Mouse (Mus musculus) midbrain, embryonic 16.5 days (tissue): ENCODE results near the gene Rnase12. TPM values are rescaled to one million over a fixed set of nuclear protein-coding genes. Genes with fewer than 3 reads are reported as not detected.

Experiments
- ATAC-seq: fragments of 200-750 bp; cut with Nextera tagmentation; 2 replicates; pipeline ENCODE4 v1.8.0; 2017; ENCODE audit warnings: moderate TSS enrichment
- H3K27ac ChIP-seq: fragments of 300-500 bp; sonication (generic); 2 replicates; pipeline ENCODE4 v1.5.1; 2014; ENCODE audit warnings: mild to moderate bottlenecking, low read length, mixed read lengths
- H3K27me3 ChIP-seq: fragments of 300-500 bp; sonication (generic); 2 replicates; pipeline ENCODE4 v1.6.1; 2014; ENCODE audit warnings: low read depth, low read length, mixed read lengths; ENCODE audit not compliant: control insufficient read depth, insufficient read depth
- H3K36me3 ChIP-seq: fragments of 300-500 bp; sonication (generic); 2 replicates; pipeline ENCODE4 v1.6.1; 2014; ENCODE audit warnings: mild to moderate bottlenecking, low read length, moderate library complexity, mixed read lengths; ENCODE audit not compliant: control insufficient read depth, insufficient read depth
- H3K4me1 ChIP-seq: fragments of 300-500 bp; sonication (generic); 2 replicates; pipeline ENCODE4 v1.6.1; 2014; ENCODE audit warnings: mild to moderate bottlenecking, low read length, mixed read lengths; ENCODE audit not compliant: control insufficient read depth, insufficient read depth
- H3K4me2 ChIP-seq: fragments of 300-500 bp; sonication (generic); 2 replicates; pipeline ENCODE4 v1.6.1; 2014; ENCODE audit warnings: mild to moderate bottlenecking, low read length, mixed read lengths
- H3K4me3 ChIP-seq: fragments of 300-500 bp; sonication (generic); 2 replicates; pipeline ENCODE4 v1.5.1; 2014; ENCODE audit warnings: low read depth, mild to moderate bottlenecking, low read length, moderate library complexity, mixed read lengths
- H3K9ac ChIP-seq: fragments of 300-500 bp; sonication (generic); 2 replicates; pipeline ENCODE4 v1.6.1; 2014; ENCODE audit warnings: low read depth, low read length, mixed read lengths
- H3K9me3 ChIP-seq: fragments of 300-500 bp; sonication (generic); replicated peaks from 2 replicates; pipeline ENCODE4 v1.6.1; 2014; ENCODE audit warnings: mild to moderate bottlenecking, low read length, mixed read lengths; ENCODE audit not compliant: control insufficient read depth, poor library complexity, severe bottlenecking
- WGBS: fragments of 180-500 bp; shearing (Covaris S2); extraction: QIAGEN DNeasy Blood & Tissue Kit; methylation state at CpG from one replicate; pipeline ENCODE4 v1.1.7; 2014; 5-methylcytosine and 5-hydroxymethylcytosine counted together
- polyA plus RNA-seq: library from polyadenylated mRNA; unstranded; fragments of >200 nt; fragmentation: Nextera tagmentation; extraction: Ambion mirVana; gene quantifications from 2 replicates; pipeline ENCODE4 v1.2.1, GENCODE M21; 2015

Rnase12 gene
- polyA plus RNA-seq, 1 experiment from 2014 or later: not detected

- H3K4me1 ChIP-seq: no peaks in the 10 kb centered on the region
- no peak within 1 kb of the TSS for H3K27ac ChIP-seq
- ATAC-seq: no peak
- 62% methylated on average over 6 of the region's 6 CpGs for WGBS
- H3K9me3 ChIP-seq: no peaks in the 10 kb centered on the region
- H3K9ac ChIP-seq: no peak within 1 kb of the TSS
- no peaks in the 10 kb centered on the region for H3K36me3 ChIP-seq
- no peaks in the 10 kb centered on the region for H3K27me3 ChIP-seq
- H3K4me3 ChIP-seq: no peak within 1 kb of the TSS
- H3K4me2 ChIP-seq: no peak within 1 kb of the TSS
Measured at GRCm38 (mm10) chr14:51041769-51042168, 15.7 kb downstream of the Rnase12 start, which contains the start of gene Rnase9. TSS of gene Rnase9 (minus strand) at chr14:51041869.

DNA sequence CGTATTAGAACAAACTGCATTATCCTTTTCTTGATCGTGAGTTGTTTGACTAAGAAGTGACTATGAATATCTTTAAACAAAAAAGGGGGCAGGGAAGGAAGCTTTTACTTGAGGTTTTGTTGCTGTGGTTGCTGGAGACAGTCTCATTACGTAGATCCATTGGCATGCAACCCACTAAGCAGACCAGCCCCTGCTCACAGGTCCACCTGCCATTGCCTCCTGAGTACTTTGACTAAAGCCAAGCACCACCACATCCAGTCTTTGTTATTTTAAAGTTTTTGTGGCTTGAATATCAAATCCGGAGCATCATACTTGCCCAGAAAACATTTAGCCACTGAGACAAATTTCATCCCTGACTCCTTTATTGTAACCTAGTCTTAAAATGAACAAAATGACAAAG, 21.2 kb downstream of the Rnase12 start:
- Histone ChIP-seq H3K27me3 (no peaks in the 10 kb centered on the region), H3K36me3 (no peaks in the 10 kb centered on the region), H3K4me2 (no peak overlapping the region), H3K9ac (no peak overlapping the region), H3K4me1 (no peaks in the 10 kb centered on the region), H3K9me3 (no peaks in the 10 kb centered on the region; the same call in 1 of the 2 replicates), H3K4me3 (no peak overlapping the region), H3K27ac (no peak overlapping the region)
- no peak for ATAC-seq
- WGBS: 67% methylated on average over 4 of the region's 4 CpGs

- 24% methylated on average over 1 of the region's 1 CpGs for WGBS
- no peak for ATAC-seq
Measured at GRCm38 (mm10) chr14:51035206-51035605, 22.3 kb downstream of the Rnase12 start.

GRCm38 (mm10) chr14:51027387-51028155, 29.9 kb downstream of the Rnase12 start:
- no peak for ATAC-seq
- 67% methylated on average over 3 of the region's 3 CpGs for WGBS
- no peak overlapping the region for H3K4me2 ChIP-seq
- no peaks in the 10 kb centered on the region; the same call in 1 of the 2 replicates for H3K9me3 ChIP-seq
- H3K9ac ChIP-seq: no peak overlapping the region
- no peak overlapping the region for H3K27ac ChIP-seq
- no peaks in the 10 kb centered on the region for H3K36me3 ChIP-seq
- H3K4me3 ChIP-seq: no peak overlapping the region
- no peaks in the 10 kb centered on the region for H3K27me3 ChIP-seq
- H3K4me1 ChIP-seq: no peaks in the 10 kb centered on the region

More at GRCm38 (mm10) chr14:51035206-51035605, 22.3 kb downstream of the Rnase12 start:
- no peaks in the 10 kb centered on the region for H3K27me3 ChIP-seq
- no peaks in the 10 kb centered on the region for H3K4me1 ChIP-seq
- H3K4me3 ChIP-seq: no peak overlapping the region
- no peak overlapping the region for H3K9ac ChIP-seq
- no peak overlapping the region for H3K27ac ChIP-seq
- H3K9me3 ChIP-seq: no peaks in the 10 kb centered on the region; the same call in 1 of the 2 replicates
- no peak overlapping the region for H3K4me2 ChIP-seq
- no peaks in the 10 kb centered on the region for H3K36me3 ChIP-seq

GRCm38 (mm10) chr14:51026391-51027133, 30.9 kb downstream of the Rnase12 start:
- Histone ChIP-seq H3K9ac (no peak overlapping the region), H3K27ac (no peak overlapping the region), H3K27me3 (no peaks in the 10 kb centered on the region), H3K4me2 (no peak overlapping the region), H3K4me3 (no peak overlapping the region), H3K36me3 (no peaks in the 10 kb centered on the region), H3K9me3 (no peaks in the 10 kb centered on the region), H3K4me1 (no peaks in the 10 kb centered on the region)
- ATAC-seq: peak; percentile 73
- 40% methylated on average over 5 of the region's 5 CpGs for WGBS

DNA sequence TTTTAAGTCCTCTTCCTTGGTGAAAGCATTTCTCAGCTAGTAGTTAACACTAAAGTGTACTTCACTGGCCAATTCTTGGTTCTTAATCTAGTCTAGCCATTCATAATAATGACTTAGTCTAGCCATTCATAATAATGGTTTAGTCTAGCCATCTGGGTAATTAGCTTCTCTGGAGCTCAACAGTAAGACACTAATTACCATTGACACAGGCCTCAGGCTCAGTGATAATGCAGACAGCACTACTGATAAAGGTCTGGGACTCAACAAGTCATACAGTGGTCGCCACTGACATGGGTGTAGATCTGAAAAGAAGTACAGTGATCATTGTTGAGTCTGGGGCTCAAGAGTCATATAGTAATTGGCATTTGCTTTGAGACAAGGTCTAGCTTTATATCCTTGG, 32.6 kb downstream of the Rnase12 start:
- no peak overlapping the region for H3K4me2 ChIP-seq
- H3K27me3 ChIP-seq: no peaks in the 10 kb centered on the region
- WGBS: 84% methylated on average over 1 of the region's 1 CpGs
- H3K4me3 ChIP-seq: no peak overlapping the region
- H3K9ac ChIP-seq: no peak overlapping the region
- H3K9me3 ChIP-seq: no peaks in the 10 kb centered on the region
- H3K4me1 ChIP-seq: no peaks in the 10 kb centered on the region
- H3K36me3 ChIP-seq: no peaks in the 10 kb centered on the region
- ATAC-seq: no peak
- H3K27ac ChIP-seq: no peak overlapping the region

DNA sequence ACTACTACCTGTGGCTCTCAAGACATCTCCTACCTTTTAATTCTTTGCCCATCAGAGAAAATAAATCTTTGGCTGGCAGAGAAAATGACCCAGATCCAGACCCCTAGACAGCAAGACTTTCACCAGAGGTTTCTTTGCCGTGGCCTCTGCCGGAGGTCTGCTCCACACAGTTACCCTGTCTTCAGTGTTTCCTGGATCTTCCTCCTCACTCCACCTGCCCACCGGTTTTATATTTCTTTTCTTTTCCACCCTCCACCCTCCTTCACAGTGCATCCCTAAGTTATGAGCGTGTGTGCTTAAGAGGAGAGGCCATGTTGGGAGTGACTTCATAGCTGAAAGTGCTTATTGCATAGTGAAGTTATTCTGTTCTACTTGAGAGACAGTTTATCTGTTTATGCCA, 34.0 kb downstream of the Rnase12 start:
- Histone ChIP-seq H3K4me2 (no peak overlapping the region), H3K4me1 (no peaks in the 10 kb centered on the region), H3K36me3 (no peaks in the 10 kb centered on the region), H3K9ac (no peak overlapping the region), H3K27me3 (no peaks in the 10 kb centered on the region), H3K9me3 (no peaks in the 10 kb centered on the region), H3K4me3 (no peak overlapping the region), H3K27ac (no peak overlapping the region)
- 90% methylated on average over 4 of the region's 4 CpGs for WGBS
- no peak for ATAC-seq

DNA sequence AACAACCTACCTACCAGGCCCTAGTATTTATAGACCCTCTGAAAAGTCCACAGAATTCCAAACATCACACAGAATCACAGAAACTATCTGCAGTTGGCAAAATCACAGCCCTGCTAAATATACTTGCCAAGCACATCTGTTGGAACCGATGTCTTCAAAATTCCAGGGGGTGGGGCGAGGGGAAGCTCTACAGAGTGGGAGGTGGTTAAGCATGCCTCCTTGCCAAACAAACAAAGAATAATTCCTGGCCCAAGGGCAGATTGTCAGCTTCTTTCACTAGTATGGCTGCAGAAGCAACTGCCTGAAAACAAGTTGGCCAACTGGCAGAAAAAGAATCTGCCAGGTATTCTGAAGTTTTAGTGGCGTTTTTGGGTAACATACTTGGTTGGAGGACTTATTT, 40.2 kb downstream of the Rnase12 start:
- Histone ChIP-seq H3K36me3 (no peaks in the 10 kb centered on the region), H3K27ac (no peak overlapping the region), H3K4me2 (no peak overlapping the region), H3K27me3 (no peaks in the 10 kb centered on the region), H3K9me3 (no peaks in the 10 kb centered on the region), H3K4me3 (no peak overlapping the region), H3K4me1 (no peaks in the 10 kb centered on the region), H3K9ac (no peak overlapping the region)
- 82% methylated on average over 3 of the region's 3 CpGs for WGBS
- no peak for ATAC-seq

GRCm38 (mm10) chr14:51015780-51016179, 41.7 kb downstream of the Rnase12 start:
- no peak overlapping the region for H3K4me3 ChIP-seq
- no peak overlapping the region for H3K4me2 ChIP-seq
- no peaks in the 10 kb centered on the region for H3K27me3 ChIP-seq
- ATAC-seq: no peak
- no peak overlapping the region for H3K27ac ChIP-seq
- H3K4me1 ChIP-seq: no peaks in the 10 kb centered on the region
- no peak overlapping the region for H3K9ac ChIP-seq
- H3K9me3 ChIP-seq: no peaks in the 10 kb centered on the region
- H3K36me3 ChIP-seq: no peaks in the 10 kb centered on the region
